Mouse (Mus musculus) T-helper 17 cell (primary cell): Measurements from ENCODE around the gene Nectin1.

Experiments
- in situ Hi-C, 2 experiments: fragments of 300-600 bp; cut with MboI, MseI; formaldehyde crosslinking; loops; 1 replicate in 1 of 2; 2 replicates in 1 of 2; pipeline ENCODE4 v1.15.1; 2025; ENCODE audit warnings: high pct_unique_total_duplicates in 2 of 2

The Nectin1 gene

GRCm38 (mm10) chr9:43761181-43761820 lies 17.5 kb downstream of the Nectin1 start:
- in situ Hi-C loops, result no loop called here

- in situ Hi-C loops, result no loop called here
Measured at GRCm38 (mm10) chr9:43761941-43762340, 18.2 kb downstream of the Nectin1 start.

- in situ Hi-C loops, result no loop called here
Measured at GRCm38 (mm10) chr9:43765419-43766179, 21.8 kb downstream of the Nectin1 start.

- in situ Hi-C loops, result no loop called here
Measured at GRCm38 (mm10) chr9:43768779-43769178, 25.0 kb downstream of the Nectin1 start.

GRCm38 (mm10) chr9:43769228-43769627 lies 25.4 kb downstream of the Nectin1 start:
- in situ Hi-C loops, result no loop called here

- in situ Hi-C loops, result no loop called here
Measured at GRCm38 (mm10) chr9:43769940-43770339, 26.2 kb downstream of the Nectin1 start.

- in situ Hi-C loops, result no loop called here
Measured at GRCm38 (mm10) chr9:43771041-43771440, 27.3 kb downstream of the Nectin1 start.

GRCm38 (mm10) chr9:43772460-43772859 lies 28.7 kb downstream of the Nectin1 start:
- in situ Hi-C loops, result no loop called here

- in situ Hi-C loops, result no loop called here
Measured at GRCm38 (mm10) chr9:43773521-43773920, 29.7 kb downstream of the Nectin1 start.

GRCm38 (mm10) chr9:43774427-43774826 lies 30.6 kb downstream of the Nectin1 start:
- in situ Hi-C loops, result no loop called here

GRCm38 (mm10) chr9:43776231-43776630 lies 32.4 kb downstream of the Nectin1 start:
- in situ Hi-C loops, result no loop called here

- in situ Hi-C loops, result no loop called here
Measured at GRCm38 (mm10) chr9:43777362-43778360, 33.9 kb downstream of the Nectin1 start.

- in situ Hi-C loops, result no loop called here
Measured at GRCm38 (mm10) chr9:43780883-43781282, 37.1 kb downstream of the Nectin1 start.

- in situ Hi-C loops, result no loop called here
Measured at GRCm38 (mm10) chr9:43782401-43782800, 38.6 kb downstream of the Nectin1 start.

GRCm38 (mm10) chr9:43783959-43784358 lies 40.2 kb downstream of the Nectin1 start:
- in situ Hi-C loops, result no loop called here

GRCm38 (mm10) chr9:43784841-43785240 lies 41.1 kb downstream of the Nectin1 start:
- in situ Hi-C loops, result no loop called here

- in situ Hi-C loops, result no loop called here
Measured at GRCm38 (mm10) chr9:43787591-43787990, 43.8 kb downstream of the Nectin1 start.

GRCm38 (mm10) chr9:43792681-43793080 lies 48.9 kb downstream of the Nectin1 start:
- in situ Hi-C loops, result loop anchor here in 1 of 2 experiments (5.0 kb wide), 1 partner anchor 50 kb away; the partner anchor contains the start of gene Nectin1

- in situ Hi-C loops, result loop anchor here in 1 of 2 experiments (5.0 kb wide), 1 partner anchor 51 kb away; the partner anchor contains the start of gene Nectin1
Measured at GRCm38 (mm10) chr9:43793411-43793810, 49.6 kb downstream of the Nectin1 start.

GRCm38 (mm10) chr9:43796031-43796430 lies 52.2 kb downstream of the Nectin1 start:
- in situ Hi-C loops, result no loop called here

GRCm38 (mm10) chr9:43796841-43797740 lies 53.3 kb downstream of the Nectin1 start:
- in situ Hi-C loops, result no loop called here
